Mouse (Mus musculus) hindbrain, embryonic 14.5 days (tissue): ENCODE measurements around the gene Coro1a. TPM values are rescaled to one million over a fixed set of nuclear protein-coding genes. Genes with fewer than 3 reads are reported as not detected.
A peak's percentile ranks its signal among the peaks of the same experiment; 100 is the strongest.

Experiments used
- ATAC-seq: fragments of 200-750 bp; cut with Nextera tagmentation; 2 replicates; pipeline ENCODE4 v1.8.0; 2017; ENCODE audit warnings: moderate number of reproducible peaks, mild to moderate bottlenecking, moderate TSS enrichment, moderate library complexity; ENCODE audit not compliant: low FRiP score
- DNase-seq: peaks from one replicate; pipeline ENCODE4 v3.0.0-alpha.2; 2015; ENCODE audit warnings: low spot score
- H3K27ac ChIP-seq: fragments of 300-500 bp; sonication (generic); 2 replicates; pipeline ENCODE4 v1.5.1; 2014; ENCODE audit warnings: mild to moderate bottlenecking, moderate library complexity
- H3K27me3 ChIP-seq: fragments of 300-500 bp; sonication (generic); 2 replicates; pipeline ENCODE4 v1.6.1; 2014; ENCODE audit warnings: mild to moderate bottlenecking, low read length, mixed read lengths; ENCODE audit not compliant: control insufficient read depth, insufficient read depth
- H3K36me3 ChIP-seq: fragments of 300-500 bp; sonication (generic); replicated peaks from 2 replicates; pipeline ENCODE4 v1.6.1; 2014; ENCODE audit not compliant: control insufficient read depth, insufficient read depth
- H3K4me1 ChIP-seq: fragments of 300-500 bp; sonication (generic); replicated peaks from 2 replicates; pipeline ENCODE4 v1.6.1; 2014; ENCODE audit warnings: antibody characterized with exemption, low read length, mixed read lengths; ENCODE audit not compliant: control insufficient read depth, insufficient read depth
- H3K4me2 ChIP-seq: fragments of 300-500 bp; sonication (generic); replicated peaks from 2 replicates; pipeline ENCODE4 v1.6.1; 2014; ENCODE audit warnings: mild to moderate bottlenecking, moderate library complexity
- H3K4me3 ChIP-seq: fragments of 300-500 bp; sonication (generic); replicated peaks from 2 replicates; pipeline ENCODE4 v1.5.1; 2014; ENCODE audit warnings: mild to moderate bottlenecking, low read length
- H3K9ac ChIP-seq: fragments of 300-500 bp; sonication (generic); 2 replicates; pipeline ENCODE4 v1.6.1; 2014
- H3K9me3 ChIP-seq: fragments of 300-500 bp; sonication (generic); 2 replicates; pipeline ENCODE4 v1.6.1; 2016; ENCODE audit warnings: low read length; ENCODE audit not compliant: control insufficient read depth
- WGBS: fragments of 180-500 bp; shearing (Covaris S2); extraction: QIAGEN DNeasy Blood & Tissue Kit; methylation state at CpG from one replicate; pipeline ENCODE4 v1.1.7; 2014; 5-methylcytosine and 5-hydroxymethylcytosine counted together
- polyA plus RNA-seq: library from polyadenylated mRNA; unstranded; fragments of >200 nt; fragmentation: Nextera tagmentation; extraction: Ambion mirVana; gene quantifications from 2 replicates; pipeline ENCODE4 v1.2.1, GENCODE M21; 2014

The Coro1a gene
- polyA plus RNA-seq, 1 experiment from 2014 or later, result 82.2 TPM

DNA sequence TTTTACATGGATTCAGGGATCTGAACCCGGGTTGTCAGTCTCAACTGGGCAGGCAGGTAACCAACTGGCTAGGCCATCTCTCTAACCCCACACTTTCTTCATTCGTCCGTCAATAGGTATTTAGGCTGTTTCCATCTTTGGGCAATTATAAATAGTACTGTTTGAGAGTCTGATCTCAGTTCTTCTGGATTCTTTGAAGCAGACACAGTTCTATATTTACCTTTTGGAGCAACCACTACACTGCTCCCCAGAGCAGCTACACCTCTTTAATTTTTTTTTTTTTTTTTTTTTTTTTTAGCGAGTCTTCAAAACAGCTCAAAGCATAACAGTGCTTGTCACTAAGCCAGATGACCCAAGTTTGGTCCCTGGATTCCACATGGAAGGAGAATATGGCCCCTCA is 8.1 kb upstream of the Coro1a start:
- Histone ChIP-seq H3K27me3 (no peaks in the 10 kb centered on the region), H3K9ac (no peak overlapping the region), H3K27ac (no peak overlapping the region), H3K9me3 (no peaks in the 10 kb centered on the region), H3K4me2 (no peak overlapping the region), H3K36me3 (no peaks in the 10 kb centered on the region), H3K4me3 (no peak overlapping the region), H3K4me1 (no peaks in the 10 kb centered on the region)
- no peak for ATAC-seq
- DNase-seq, result no peak
- 73% methylated on average over 4 of the region's 4 CpGs for WGBS

DNA sequence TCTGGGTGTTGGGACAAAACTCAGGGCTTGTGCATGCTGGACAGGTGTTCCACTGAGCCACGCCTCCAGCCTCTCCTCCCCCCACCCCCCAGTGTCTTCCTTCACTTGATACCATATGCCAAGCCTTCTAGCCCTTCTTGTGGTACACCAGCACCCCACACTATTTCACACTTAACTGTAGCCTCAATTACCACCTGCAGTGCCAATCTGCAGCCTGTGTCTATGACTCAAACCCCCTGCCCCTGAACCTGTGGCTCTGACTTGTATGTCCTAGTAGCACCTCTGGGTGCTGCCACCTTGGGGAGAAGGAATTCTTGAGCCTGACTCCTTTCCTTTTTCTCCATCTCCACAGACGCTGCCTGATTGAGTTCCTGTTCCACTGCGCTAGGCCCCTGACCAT is 4.3 kb upstream of the Coro1a start:
- 91% methylated on average over 3 of the region's 3 CpGs for WGBS
- Histone ChIP-seq H3K36me3 (no peaks in the 10 kb centered on the region), H3K27ac (no peak overlapping the region), H3K4me3 (no peak overlapping the region), H3K4me1 (no peaks in the 10 kb centered on the region), H3K4me2 (no peak overlapping the region), H3K9ac (no peak overlapping the region), H3K27me3 (no peaks in the 10 kb centered on the region), H3K9me3 (no peaks in the 10 kb centered on the region)
- no peak for ATAC-seq
- no peak for DNase-seq

DNA sequence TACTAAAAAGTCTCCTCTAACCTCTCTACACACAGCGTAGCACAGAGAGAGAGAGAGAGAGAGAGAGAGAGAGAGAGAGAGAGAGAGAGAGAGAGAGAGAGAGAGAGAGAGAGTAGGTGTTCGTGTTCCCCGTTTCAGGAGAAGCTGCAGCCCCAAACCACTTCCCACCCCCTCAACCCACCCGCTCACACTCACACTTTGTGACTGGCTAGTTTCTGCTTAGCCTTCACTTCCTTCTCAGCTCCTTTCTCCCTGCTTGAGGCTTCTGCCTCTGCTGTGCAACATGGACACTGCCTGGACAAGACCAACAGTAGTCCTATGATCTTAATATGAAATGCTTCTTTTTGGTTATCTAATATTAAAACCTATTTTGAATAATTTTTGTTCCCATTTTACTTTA is 2.7 kb upstream of the Coro1a start:
- H3K4me1 ChIP-seq, result peaks cover 2% of the 10 kb centered on the region; the same call in 1 of the 2 replicates
- no peaks in the 10 kb centered on the region for H3K9me3 ChIP-seq
- no peak overlapping the region for H3K4me3 ChIP-seq
- no peak overlapping the region for H3K27ac ChIP-seq
- WGBS, result 79% methylated on average over 4 of the region's 4 CpGs
- no peak for ATAC-seq
- H3K4me2 ChIP-seq, result no peak overlapping the region
- H3K36me3 ChIP-seq, result no peaks in the 10 kb centered on the region
- H3K27me3 ChIP-seq, result no peaks in the 10 kb centered on the region
- no peak for DNase-seq
- no peak overlapping the region for H3K9ac ChIP-seq

DNA sequence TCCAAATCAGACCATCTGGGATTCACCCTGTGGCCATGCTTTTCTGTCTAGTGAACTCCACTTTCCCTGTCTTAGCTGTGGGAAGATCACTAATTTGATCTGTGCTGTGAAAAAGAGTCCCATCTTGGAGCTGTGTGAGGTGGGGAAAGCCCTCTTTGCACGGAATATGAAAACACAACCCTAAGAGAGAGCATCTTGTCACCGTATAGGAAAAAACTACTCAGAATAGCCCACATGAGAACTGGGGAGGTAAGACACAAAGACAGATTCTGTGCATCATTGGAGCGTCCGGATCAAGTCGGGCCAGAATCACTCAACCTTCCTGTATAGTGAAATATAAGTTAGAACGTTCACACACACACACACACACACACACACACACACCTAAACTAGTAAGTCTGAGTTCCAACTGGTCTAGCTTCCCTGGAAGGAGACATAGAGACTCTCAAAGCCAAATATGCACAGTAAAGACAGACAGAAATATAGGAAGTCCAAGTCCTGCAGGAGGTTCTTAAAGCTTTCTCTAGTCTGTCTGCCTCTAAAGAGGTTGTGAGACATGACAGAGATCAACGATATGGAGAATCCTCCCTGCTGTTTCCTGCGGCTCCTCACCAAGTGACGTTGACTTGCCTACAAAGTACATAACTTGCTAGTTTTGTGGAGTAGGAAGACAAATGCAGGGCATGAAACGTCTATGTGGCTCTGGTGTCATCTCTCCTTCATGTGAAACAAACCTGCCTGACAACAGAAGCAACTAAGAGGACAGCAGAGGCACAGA is 777 bp upstream of the Coro1a start:
- Histone ChIP-seq H3K27ac (no peak overlapping the region), H3K4me3 (no peak overlapping the region), H3K9ac (no peak overlapping the region), H3K36me3 (no peaks in the 10 kb centered on the region), H3K27me3 (no peaks in the 10 kb centered on the region), H3K4me1 (peaks cover 10% of the 10 kb centered on the region), H3K9me3 (no peaks in the 10 kb centered on the region), H3K4me2 (no peak overlapping the region)
- 86% methylated on average over 10 of the region's 10 CpGs for WGBS
- DNase-seq (no peak), ATAC-seq (no peak)

DNA sequence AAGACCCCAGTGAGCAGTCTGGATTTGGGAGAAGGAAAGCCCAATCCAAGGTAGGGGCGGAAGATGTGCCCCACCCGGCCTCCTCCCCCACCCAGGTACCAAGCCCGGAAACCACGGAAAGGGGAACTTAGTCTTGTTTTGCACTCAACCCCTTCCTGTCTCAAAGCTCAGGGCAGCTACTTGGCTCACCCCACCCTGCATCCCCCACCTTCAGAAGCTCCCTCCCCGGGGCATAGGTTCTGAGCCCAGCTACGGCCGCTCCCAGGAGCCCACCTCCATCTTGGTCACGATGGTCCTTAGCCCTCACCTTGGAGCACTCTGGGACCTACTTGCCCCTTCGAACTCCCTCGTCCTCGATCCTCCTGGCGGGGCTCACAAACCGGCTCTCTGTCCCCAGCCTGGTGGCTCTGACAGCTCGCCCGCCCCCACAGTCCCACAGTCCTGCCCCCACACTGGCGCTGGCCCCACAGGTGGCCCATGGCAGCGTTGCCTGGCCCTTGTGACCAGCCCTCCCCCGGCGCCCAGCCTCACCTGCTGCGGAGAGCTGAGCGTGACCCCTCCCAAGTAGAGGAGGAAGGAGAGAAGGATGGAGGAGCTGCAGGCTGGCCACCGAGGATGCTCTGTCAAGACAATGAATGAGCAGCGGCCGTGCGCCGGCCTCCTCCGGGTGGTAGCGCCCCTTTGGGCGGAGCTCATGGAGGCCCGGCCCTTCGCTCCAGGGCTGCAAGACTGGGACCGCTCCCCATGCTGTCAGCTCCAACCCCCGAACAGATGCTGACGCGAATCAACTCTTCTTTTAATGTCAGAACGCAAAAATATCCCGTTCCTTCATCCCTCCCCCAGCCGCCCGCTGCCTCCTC is 3.2 kb downstream of the Coro1a start:
- 3% methylated on average over 39 of the region's 39 CpGs for WGBS
- peaks cover 33% of the 10 kb centered on the region for H3K4me1 ChIP-seq
- peak overlapping the region; percentile 82 for H3K9ac ChIP-seq
- no peaks in the 10 kb centered on the region for H3K27me3 ChIP-seq
- peaks cover 13% of the 10 kb centered on the region for H3K36me3 ChIP-seq
- DNase-seq (peak; percentile 79), ATAC-seq (peak; percentile 81)
- H3K4me3 ChIP-seq, result peak overlapping the region; percentile 55
- no peaks in the 10 kb centered on the region for H3K9me3 ChIP-seq
- H3K27ac ChIP-seq, result peak overlapping the region; percentile 80
- H3K4me2 ChIP-seq, result peak overlapping the region; percentile 62

DNA sequence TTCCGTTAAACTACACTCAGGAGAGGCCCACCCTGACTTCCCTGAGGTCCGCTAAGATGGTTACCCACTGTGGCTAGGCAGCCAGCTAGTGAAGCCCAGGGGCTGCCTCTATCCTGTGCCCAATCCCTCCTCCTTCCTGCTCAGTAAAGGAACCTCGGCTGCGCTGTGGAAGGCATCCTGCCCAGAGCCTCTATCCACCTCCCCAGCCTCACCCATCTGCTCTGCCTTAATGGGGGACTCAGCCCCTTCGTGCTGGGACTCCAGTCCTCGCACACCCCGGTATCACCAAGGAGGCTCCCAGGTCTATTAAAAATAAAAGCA is 3.9 kb downstream of the Coro1a start:
- no peak for DNase-seq
- Histone ChIP-seq H3K4me3 (peak overlapping the region; percentile 55), H3K9ac (peak overlapping the region; percentile 82), H3K27ac (peak overlapping the region; percentile 80), H3K4me2 (peak overlapping the region; percentile 62), H3K4me1 (peaks cover 33% of the 10 kb centered on the region), H3K9me3 (no peaks in the 10 kb centered on the region), H3K27me3 (no peaks in the 10 kb centered on the region), H3K36me3 (peaks cover 19% of the 10 kb centered on the region)
- no peak for ATAC-seq
- 12% methylated on average over 7 of the region's 7 CpGs for WGBS

DNA sequence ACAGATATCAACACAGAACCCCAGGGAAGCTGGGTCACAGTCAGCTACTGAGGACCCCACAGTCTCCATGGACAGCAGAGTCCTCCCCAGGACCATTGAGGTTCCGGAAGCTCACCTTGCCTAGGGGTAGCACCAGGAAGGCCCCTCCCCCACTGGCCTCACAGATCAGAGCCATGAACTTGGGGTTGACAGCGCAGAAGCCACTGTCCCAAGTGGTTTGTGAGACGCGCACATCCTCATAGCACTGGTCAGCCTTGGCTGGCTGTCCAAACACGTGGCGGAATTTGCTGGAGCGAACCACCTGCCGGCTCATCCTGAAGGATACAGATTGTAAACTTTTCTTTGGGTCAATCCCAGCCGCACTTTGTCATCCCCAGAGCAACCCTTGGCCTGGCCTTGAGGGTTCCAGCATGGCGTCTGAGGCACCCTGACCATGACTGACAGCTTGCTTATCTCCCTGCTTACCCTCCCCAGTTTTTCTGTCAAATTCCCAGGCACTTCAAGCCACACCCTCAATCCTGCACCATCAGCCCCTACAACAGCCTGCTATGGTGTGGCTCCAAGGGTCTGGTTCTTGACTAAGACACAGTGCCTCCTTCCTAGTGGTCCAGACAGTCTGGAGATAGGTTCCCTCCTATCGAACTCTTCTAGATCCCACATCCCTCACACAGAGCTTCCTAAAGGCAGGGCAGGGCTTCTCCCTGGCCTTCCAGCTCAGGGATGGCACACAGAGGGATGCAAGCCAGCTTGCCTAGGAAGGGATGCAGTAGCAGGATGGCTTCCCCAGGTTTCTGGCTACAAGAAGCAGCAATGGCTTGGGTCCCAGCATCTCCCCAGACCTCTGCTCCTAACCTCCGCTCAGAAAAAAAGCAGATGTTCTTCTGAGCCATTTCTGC is 4.5 kb downstream of the Coro1a start:
- DNase-seq (no peak), ATAC-seq (no peak)
- Histone ChIP-seq H3K9ac (peak overlapping the region; percentile 82), H3K4me3 (peak overlapping the region; percentile 55), H3K9me3 (no peaks in the 10 kb centered on the region), H3K4me2 (peak overlapping the region; percentile 62), H3K27ac (peak overlapping the region; percentile 80), H3K36me3 (peaks cover 23% of the 10 kb centered on the region), H3K4me1 (peaks cover 33% of the 10 kb centered on the region), H3K27me3 (no peaks in the 10 kb centered on the region)
- WGBS, result 80% methylated on average over 12 of the region's 12 CpGs

DNA sequence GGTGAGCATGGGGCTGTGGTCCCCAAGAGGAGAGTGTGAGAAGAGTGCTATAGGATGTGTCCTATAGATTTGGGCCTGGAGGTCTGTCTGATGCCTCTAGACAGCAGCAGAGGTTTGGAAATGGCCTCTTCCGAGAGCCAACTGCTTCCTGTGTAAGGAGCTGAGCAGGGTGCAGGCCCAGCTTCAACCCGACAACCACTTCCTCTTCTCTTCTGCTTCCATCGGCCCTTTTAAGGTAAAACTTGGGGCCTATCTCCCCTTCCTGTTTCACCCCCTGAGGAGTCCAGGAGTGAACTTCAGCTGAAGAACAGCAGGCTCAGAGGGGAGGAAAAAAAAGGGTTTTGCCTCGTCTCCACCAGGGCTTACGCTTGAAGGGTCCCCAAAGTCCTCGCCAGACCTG is 5.2 kb downstream of the Coro1a start:
- H3K4me1 ChIP-seq, result peaks cover 33% of the 10 kb centered on the region
- H3K9ac ChIP-seq, result peak overlapping the region; percentile 13; the same call in 1 of the 2 replicates
- ATAC-seq, result no peak
- peak overlapping the region; percentile 55; the same call in 1 of the 2 replicates for H3K4me3 ChIP-seq
- H3K27ac ChIP-seq, result no peak overlapping the region
- DNase-seq, result no peak
- peaks cover 30% of the 10 kb centered on the region for H3K36me3 ChIP-seq
- no peaks in the 10 kb centered on the region for H3K27me3 ChIP-seq
- H3K4me2 ChIP-seq, result peak overlapping the region; percentile 62
- H3K9me3 ChIP-seq, result no peaks in the 10 kb centered on the region
- 81% methylated on average over 6 of the region's 6 CpGs for whole genome bisulfite sequencing
